Mouse (Mus musculus): ENCODE measurements around the gene Shank2. TPM values are rescaled to one million over a fixed set of nuclear protein-coding genes. Genes with fewer than 3 reads are reported as not detected.

The Shank2 gene
- polyA plus RNA-seq, 1 experiment from 2014 or later, result 0.49 TPM

GRCm38 (mm10) chr7:144387537-144387936, 385.8 kb downstream of the Shank2 start:
- ATAC-seq (ENCODE audit: insufficient number of reproducible peaks, insufficient read depth, low FRiP score, low read depth), result no peak
- Histone ChIP-seq H3K4me1 (ENCODE audit: control insufficient read depth in 2 of 2, insufficient read depth in 2 of 2, low read length in 2 of 2) (no peaks in the 10 kb centered on the region), H3K9me3 (ENCODE audit: control insufficient read depth, low read length) (no peaks in the 10 kb centered on the region), H3K9ac (ENCODE audit: low read length) (no peak overlapping the region), H3K4me2 (ENCODE audit: low read length) (no peak overlapping the region), H3K27me3 (ENCODE audit: control insufficient read depth, insufficient read depth, low read length) (no peaks in the 10 kb centered on the region), H3K27ac (replicated peaks in 1 of 2; ENCODE audit: control insufficient read depth in 1 of 2, insufficient read depth in 1 of 2, low read depth in 2 of 2, low read length in 2 of 2) (no peak overlapping the region), H3K36me3 (ENCODE audit: control insufficient read depth, insufficient read depth, low read length) (no peaks in the 10 kb centered on the region), H3K4me3 (ENCODE audit: control insufficient read depth in 1 of 2, insufficient read depth in 1 of 2, low read depth in 1 of 2, low read length in 2 of 2) (no peak overlapping the region)
- WGBS, result 87% methylated on average over 6 of the region's 6 CpGs

- Histone ChIP-seq H3K36me3 (ENCODE audit: control insufficient read depth, insufficient read depth, low read length) (no peaks in the 10 kb centered on the region), H3K4me1 (ENCODE audit: control insufficient read depth in 2 of 2, insufficient read depth in 2 of 2, low read length in 2 of 2) (no peaks in the 10 kb centered on the region), H3K9ac (ENCODE audit: low read length) (no peak overlapping the region), H3K9me3 (ENCODE audit: control insufficient read depth, low read length) (no peaks in the 10 kb centered on the region), H3K27me3 (ENCODE audit: control insufficient read depth, insufficient read depth, low read length) (no peaks in the 10 kb centered on the region), H3K4me3 (ENCODE audit: control insufficient read depth in 1 of 2, insufficient read depth in 1 of 2, low read depth in 1 of 2, low read length in 2 of 2) (no peak overlapping the region), H3K27ac (replicated peaks in 1 of 2; ENCODE audit: control insufficient read depth in 1 of 2, insufficient read depth in 1 of 2, low read depth in 2 of 2, low read length in 2 of 2) (no peak overlapping the region), H3K4me2 (ENCODE audit: low read length) (no peak overlapping the region)
- ATAC-seq (ENCODE audit: insufficient number of reproducible peaks, insufficient read depth, low FRiP score, low read depth), result no peak
- 87% methylated on average over 2 of the region's 2 CpGs for WGBS
Observed at GRCm38 (mm10) chr7:144389704-144390103, 388.0 kb downstream of the Shank2 start.

- Histone ChIP-seq H3K4me1 (ENCODE audit: control insufficient read depth in 2 of 2, insufficient read depth in 2 of 2, low read length in 2 of 2) (no peaks in the 10 kb centered on the region), H3K9ac (ENCODE audit: low read length) (no peak overlapping the region), H3K4me3 (ENCODE audit: control insufficient read depth in 1 of 2, insufficient read depth in 1 of 2, low read depth in 1 of 2, low read length in 2 of 2) (no peak overlapping the region), H3K9me3 (ENCODE audit: control insufficient read depth, low read length) (no peaks in the 10 kb centered on the region), H3K27ac (replicated peaks in 1 of 2; ENCODE audit: control insufficient read depth in 1 of 2, insufficient read depth in 1 of 2, low read depth in 2 of 2, low read length in 2 of 2) (no peak overlapping the region), H3K27me3 (ENCODE audit: control insufficient read depth, insufficient read depth, low read length) (no peaks in the 10 kb centered on the region), H3K4me2 (ENCODE audit: low read length) (no peak overlapping the region), H3K36me3 (ENCODE audit: control insufficient read depth, insufficient read depth, low read length) (no peaks in the 10 kb centered on the region)
- no peak for ATAC-seq (ENCODE audit: insufficient number of reproducible peaks, insufficient read depth, low FRiP score, low read depth)
- 65% methylated on average over 8 of the region's 8 CpGs for WGBS
Observed at GRCm38 (mm10) chr7:144390676-144391075, 388.9 kb downstream of the Shank2 start.

GRCm38 (mm10) chr7:144391727-144392126, 390.0 kb downstream of the Shank2 start:
- H3K36me3 ChIP-seq (ENCODE audit: control insufficient read depth, insufficient read depth, low read length), result no peaks in the 10 kb centered on the region
- 82% methylated on average over 6 of the region's 6 CpGs for WGBS

GRCm38 (mm10) chr7:144402492-144402891, 400.8 kb downstream of the Shank2 start:
- 0 out of 4 replicates have a peak, but pooled peaks cover 0 to 1% of the 10 kb centered on the region in 2 experiments for H3K4me1 ChIP-seq (ENCODE audit: control insufficient read depth in 2 of 2, insufficient read depth in 2 of 2, low read length in 2 of 2)
- ATAC-seq (ENCODE audit: insufficient number of reproducible peaks, insufficient read depth, low FRiP score, low read depth), result no peak
- H3K4me3 ChIP-seq (ENCODE audit: control insufficient read depth in 1 of 2, insufficient read depth in 1 of 2, low read depth in 1 of 2, low read length in 2 of 2), result no peak overlapping the region
- WGBS, result 70% methylated on average over 4 of the region's 4 CpGs
- H3K9me3 ChIP-seq (ENCODE audit: control insufficient read depth, low read length), result no peaks in the 10 kb centered on the region
- H3K27ac ChIP-seq (replicated peaks in 1 of 2; ENCODE audit: control insufficient read depth in 1 of 2, insufficient read depth in 1 of 2, low read depth in 2 of 2, low read length in 2 of 2), result no peak overlapping the region
- no peaks in the 10 kb centered on the region for H3K36me3 ChIP-seq (ENCODE audit: control insufficient read depth, insufficient read depth, low read length)
- peaks cover 4% of the 10 kb centered on the region; the same call in 1 of the 2 replicates for H3K27me3 ChIP-seq (ENCODE audit: control insufficient read depth, insufficient read depth, low read length)
- H3K4me2 ChIP-seq (ENCODE audit: low read length), result no peak overlapping the region
- no peak overlapping the region for H3K9ac ChIP-seq (ENCODE audit: low read length)

More at GRCm38 (mm10) chr7:144391727-144392126, 390.0 kb downstream of the Shank2 start:
- Histone ChIP-seq H3K9me3 (ENCODE audit: control insufficient read depth, low read length) (no peaks in the 10 kb centered on the region), H3K4me3 (ENCODE audit: control insufficient read depth in 1 of 2, insufficient read depth in 1 of 2, low read depth in 1 of 2, low read length in 2 of 2) (no peak overlapping the region), H3K9ac (ENCODE audit: low read length) (no peak overlapping the region), H3K27ac (replicated peaks in 1 of 2; ENCODE audit: control insufficient read depth in 1 of 2, insufficient read depth in 1 of 2, low read depth in 2 of 2, low read length in 2 of 2) (no peak overlapping the region), H3K27me3 (ENCODE audit: control insufficient read depth, insufficient read depth, low read length) (no peaks in the 10 kb centered on the region), H3K4me2 (ENCODE audit: low read length) (no peak overlapping the region), H3K4me1 (ENCODE audit: control insufficient read depth in 2 of 2, insufficient read depth in 2 of 2, low read length in 2 of 2) (no peaks in the 10 kb centered on the region)
- ATAC-seq (ENCODE audit: insufficient number of reproducible peaks, insufficient read depth, low FRiP score, low read depth), result no peak

GRCm38 (mm10) chr7:144407675-144408074, 405.9 kb downstream of the Shank2 start:
- H3K4me1 ChIP-seq (ENCODE audit: control insufficient read depth in 2 of 2, insufficient read depth in 2 of 2, low read length in 2 of 2), result 0 out of 4 replicates have a peak, but pooled peaks cover 0 to 5% of the 10 kb centered on the region in 2 experiments
- H3K27me3 ChIP-seq (ENCODE audit: control insufficient read depth, insufficient read depth, low read length), result peaks cover 23% of the 10 kb centered on the region
- H3K9me3 ChIP-seq (ENCODE audit: control insufficient read depth, low read length), result no peaks in the 10 kb centered on the region
- no peak overlapping the region for H3K9ac ChIP-seq (ENCODE audit: low read length)
- H3K27ac ChIP-seq (replicated peaks in 1 of 2; ENCODE audit: control insufficient read depth in 1 of 2, insufficient read depth in 1 of 2, low read depth in 2 of 2, low read length in 2 of 2), result no peak overlapping the region
- H3K4me3 ChIP-seq (ENCODE audit: control insufficient read depth in 1 of 2, insufficient read depth in 1 of 2, low read depth in 1 of 2, low read length in 2 of 2), result no peak overlapping the region
- no peak for ATAC-seq (ENCODE audit: insufficient number of reproducible peaks, insufficient read depth, low FRiP score, low read depth)
- H3K4me2 ChIP-seq (ENCODE audit: low read length), result no peak overlapping the region
- 16% methylated on average over 4 of the region's 4 CpGs for WGBS
- H3K36me3 ChIP-seq (ENCODE audit: control insufficient read depth, insufficient read depth, low read length), result no peaks in the 10 kb centered on the region

- ATAC-seq (ENCODE audit: insufficient number of reproducible peaks, insufficient read depth, low FRiP score, low read depth), result no peak
- H3K9me3 ChIP-seq (ENCODE audit: control insufficient read depth, low read length), result no peaks in the 10 kb centered on the region
- no peaks in the 10 kb centered on the region for H3K36me3 ChIP-seq (ENCODE audit: control insufficient read depth, insufficient read depth, low read length)
- H3K9ac ChIP-seq (ENCODE audit: low read length), result no peak overlapping the region
- no peak overlapping the region for H3K4me2 ChIP-seq (ENCODE audit: low read length)
- peaks cover 23% of the 10 kb centered on the region for H3K27me3 ChIP-seq (ENCODE audit: control insufficient read depth, insufficient read depth, low read length)
- H3K27ac ChIP-seq (replicated peaks in 1 of 2; ENCODE audit: control insufficient read depth in 1 of 2, insufficient read depth in 1 of 2, low read depth in 2 of 2, low read length in 2 of 2), result no peak overlapping the region
- H3K4me3 ChIP-seq (ENCODE audit: control insufficient read depth in 1 of 2, insufficient read depth in 1 of 2, low read depth in 1 of 2, low read length in 2 of 2), result no peak overlapping the region
- H3K4me1 ChIP-seq (ENCODE audit: control insufficient read depth in 2 of 2, insufficient read depth in 2 of 2, low read length in 2 of 2), result 0 out of 4 replicates have a peak, but pooled peaks cover 0 to 5% of the 10 kb centered on the region in 2 experiments
- WGBS, result 83% methylated on average over 2 of the region's 2 CpGs
Observed at GRCm38 (mm10) chr7:144408464-144409000, 406.8 kb downstream of the Shank2 start.

- Histone ChIP-seq H3K4me1 (ENCODE audit: control insufficient read depth in 2 of 2, insufficient read depth in 2 of 2, low read length in 2 of 2) (0 out of 4 replicates have a peak, but pooled peaks cover 0 to 5% of the 10 kb centered on the region in 2 experiments), H3K4me3 (ENCODE audit: control insufficient read depth in 1 of 2, insufficient read depth in 1 of 2, low read depth in 1 of 2, low read length in 2 of 2) (no peak overlapping the region), H3K9ac (ENCODE audit: low read length) (no peak overlapping the region), H3K27me3 (ENCODE audit: control insufficient read depth, insufficient read depth, low read length) (peaks cover 23% of the 10 kb centered on the region), H3K36me3 (ENCODE audit: control insufficient read depth, insufficient read depth, low read length) (no peaks in the 10 kb centered on the region), H3K4me2 (ENCODE audit: low read length) (no peak overlapping the region), H3K9me3 (ENCODE audit: control insufficient read depth, low read length) (no peaks in the 10 kb centered on the region), H3K27ac (replicated peaks in 1 of 2; ENCODE audit: control insufficient read depth in 1 of 2, insufficient read depth in 1 of 2, low read depth in 2 of 2, low read length in 2 of 2) (no peak overlapping the region)
- WGBS, result 58% methylated on average over 18 of the region's 18 CpGs
- ATAC-seq (ENCODE audit: insufficient number of reproducible peaks, insufficient read depth, low FRiP score, low read depth), result no peak
Observed at GRCm38 (mm10) chr7:144409682-144410081, 408.0 kb downstream of the Shank2 start.

All from heart, embryonic 14.5 days (tissue).